Comparison of ENCODE assay signal across 24 mouse cellular contexts in genomic region chr1:20984103-20984502, GRCm38 (mm10). TPM values are rescaled to one million over a fixed set of nuclear protein-coding genes. Genes with fewer than 3 reads are reported as not detected.
DNase-seq lines count a peak whose midpoint lies in the region; ATAC-seq and TF ChIP-seq lines count a peak whose summit lies in the region.
"Had no signal": no experiment of that assay in that cellular context is flagged by ENCODE, and none has a peak within 500 bp of the region (broad histone marks: within the 10 kb centered on the region; RNA-seq: fewer than 3 reads in every experiment).

No protein-coding gene starts in this region.

- TF ChIP-seq CTCF in lung, embryonic 14.5 days (IDR thresholded peaks at IDR 0.05; ENCODE audit: low read depth) = no peak
- TF ChIP-seq CTCF in brain, embryonic 14.5 days (IDR thresholded peaks at IDR 0.05; ENCODE audit: borderline replicate concordance, extremely low read depth, insufficient read depth, insufficient read length) = peak; percentile 22; the same call in 1 of the 2 replicates

- no peak overlapping the region for H3K9ac ChIP-seq in forebrain, embryonic 14.5 days (ENCODE audit: low read length)
- H3K9ac ChIP-seq in forebrain, embryonic 15.5 days (replicated peaks) = no peak overlapping the region
- H3K9ac ChIP-seq in hindbrain, embryonic 14.5 days = no peak overlapping the region
- H3K9ac ChIP-seq in hindbrain, embryonic 16.5 days (ENCODE audit: low read depth, low read length) = no peak overlapping the region
- H3K9ac ChIP-seq in lung, embryonic 14.5 days = no peak overlapping the region
- H3K9ac ChIP-seq: heart, embryonic 15.5 days; hindbrain, embryonic 12.5 days had no signal

- whole genome bisulfite sequencing in forebrain, embryonic 14.5 days = 77% methylated on average over 2 of the region's 2 CpGs
- WGBS in forebrain, embryonic 15.5 days = 75% methylated on average over 2 of the region's 2 CpGs
- WGBS in hindbrain, embryonic 14.5 days = 80% methylated on average over 2 of the region's 2 CpGs
- 77% methylated on average over 2 of the region's 2 CpGs for WGBS in hindbrain, embryonic 16.5 days
- WGBS in lung, embryonic 14.5 days = 70% methylated on average over 2 of the region's 2 CpGs

- no peak overlapping the region for H3K4me3 ChIP-seq in forebrain, embryonic 14.5 days (ENCODE audit: low read depth, low read length)
- no peak overlapping the region for H3K4me3 ChIP-seq in forebrain, embryonic 15.5 days
- H3K4me3 ChIP-seq in hindbrain, embryonic 14.5 days (replicated peaks; ENCODE audit: low read length) = no peak overlapping the region
- no peak overlapping the region for H3K4me3 ChIP-seq in hindbrain, embryonic 16.5 days (ENCODE audit: low read length)
- H3K4me3 ChIP-seq in lung, embryonic 14.5 days (ENCODE audit: low read depth, low read length) = no peak overlapping the region
- H3K4me3 ChIP-seq: embryonic facial prominence, embryonic 10.5 days; heart, embryonic 15.5 days; hindbrain, embryonic 12.5 days; midbrain, embryonic 10.5 days had no signal

- no peak overlapping the region for H3K27ac ChIP-seq in forebrain, embryonic 14.5 days (ENCODE audit: low read depth, low read length)
- no peak overlapping the region for H3K27ac ChIP-seq in forebrain, embryonic 15.5 days (replicated peaks)
- H3K27ac ChIP-seq in hindbrain, embryonic 14.5 days = no peak overlapping the region
- H3K27ac ChIP-seq in hindbrain, embryonic 16.5 days (ENCODE audit: low read depth, low read length) = no peak overlapping the region
- no peak overlapping the region for H3K27ac ChIP-seq in lung, embryonic 14.5 days (ENCODE audit: low read depth)
- H3K27ac ChIP-seq: embryonic facial prominence, embryonic 10.5 days; heart, embryonic 15.5 days; hindbrain, embryonic 12.5 days; macrophage; midbrain, embryonic 10.5 days had no signal

- H3K36me3 ChIP-seq in forebrain, embryonic 14.5 days (ENCODE audit: control insufficient read depth, insufficient read depth, low read length) = no peaks in the 10 kb centered on the region
- no peaks in the 10 kb centered on the region for H3K36me3 ChIP-seq in forebrain, embryonic 15.5 days
- no peaks in the 10 kb centered on the region for H3K36me3 ChIP-seq in hindbrain, embryonic 14.5 days (replicated peaks; ENCODE audit: control insufficient read depth, insufficient read depth)
- H3K36me3 ChIP-seq in hindbrain, embryonic 16.5 days (ENCODE audit: control insufficient read depth, insufficient read depth, low read length) = no peaks in the 10 kb centered on the region
- no peaks in the 10 kb centered on the region for H3K36me3 ChIP-seq in lung, embryonic 14.5 days (ENCODE audit: insufficient read depth)
- H3K36me3 ChIP-seq: embryonic facial prominence, embryonic 10.5 days; G1E; heart, embryonic 15.5 days; hindbrain, embryonic 12.5 days; midbrain, embryonic 10.5 days had no signal

- no peaks in the 10 kb centered on the region for H3K4me1 ChIP-seq in forebrain, embryonic 14.5 days (ENCODE audit: control insufficient read depth, insufficient read depth, low read length)
- H3K4me1 ChIP-seq in forebrain, embryonic 15.5 days = no peaks in the 10 kb centered on the region
- H3K4me1 ChIP-seq in hindbrain, embryonic 14.5 days (replicated peaks; ENCODE audit: control insufficient read depth, insufficient read depth, low read length) = no peaks in the 10 kb centered on the region
- no peaks in the 10 kb centered on the region for H3K4me1 ChIP-seq in hindbrain, embryonic 16.5 days (ENCODE audit: control insufficient read depth, insufficient read depth, low read depth, low read length)
- no peaks in the 10 kb centered on the region for H3K4me1 ChIP-seq in lung, embryonic 14.5 days (ENCODE audit: insufficient read depth)
- H3K4me1 ChIP-seq: embryonic facial prominence, embryonic 10.5 days; heart, embryonic 15.5 days; hindbrain, embryonic 12.5 days had no signal

- DNase-seq in forebrain, embryonic 14.5 days (ENCODE audit: low spot score) = peak; percentile 8
- DNase-seq in hindbrain, embryonic 14.5 days (ENCODE audit: low spot score) = peak; percentile 24
- peak; percentile 28 for DNase-seq in lung, embryonic 14.5 days
- no peak for DNase-seq in lung, postnatal 14 days
- DNase-seq in brain, embryonic 14.5 days (ENCODE audit: low read depth) = peak; percentile 29
- DNase-seq in spleen, adult 12 weeks (ENCODE audit: low spot score) = no peak
- DNase-seq: adrenal gland, postnatal 14 days; cerebellum, adult 11-12 months; cerebellum, postnatal 36 days; gastrocnemius, postnatal 14 days; kidney, adult 18-20 months; kidney, postnatal 14 days; layer of hippocampus, adult 9-11 months; lung, adult 18-20 months; right cerebral cortex, postnatal 14 days had no signal

- TF ChIP-seq POLR2A in brain, embryonic 14.5 days (IDR thresholded peaks at IDR 0.05; ENCODE audit: borderline replicate concordance, extremely low read depth, insufficient read depth, insufficient read length, poor library complexity, severe bottlenecking) = no peak

- no peak for ATAC-seq in forebrain, embryonic 14.5 days
- ATAC-seq in forebrain, embryonic 15.5 days (replicated peaks) = no peak
- 0 out of 2 replicates have a peak, but pooled peaks have one; percentile 31 for ATAC-seq in hindbrain, embryonic 14.5 days (ENCODE audit: low FRiP score)
- no peak for ATAC-seq in hindbrain, embryonic 16.5 days
- no peak for ATAC-seq in lung, embryonic 14.5 days (ENCODE audit: insufficient read depth)

- H3K9me3 ChIP-seq in forebrain, embryonic 14.5 days (replicated peaks; ENCODE audit: control insufficient read depth, low read length) = no peaks in the 10 kb centered on the region
- no peaks in the 10 kb centered on the region for H3K9me3 ChIP-seq in forebrain, embryonic 15.5 days
- H3K9me3 ChIP-seq in hindbrain, embryonic 14.5 days (ENCODE audit: control insufficient read depth, low read length) = no peaks in the 10 kb centered on the region
- H3K9me3 ChIP-seq in hindbrain, embryonic 16.5 days (ENCODE audit: control insufficient read depth, low read length) = no peaks in the 10 kb centered on the region
- no peaks in the 10 kb centered on the region for H3K9me3 ChIP-seq in lung, embryonic 14.5 days (ENCODE audit: low read depth, low read length)
- H3K9me3 ChIP-seq: embryonic facial prominence, embryonic 10.5 days; G1E; heart, embryonic 15.5 days; hindbrain, embryonic 12.5 days; midbrain, embryonic 10.5 days had no signal

- no peaks in the 10 kb centered on the region for H3K27me3 ChIP-seq in forebrain, embryonic 14.5 days (replicated peaks; ENCODE audit: control insufficient read depth, insufficient read depth, low read length)
- H3K27me3 ChIP-seq in forebrain, embryonic 15.5 days = no peaks in the 10 kb centered on the region
- H3K27me3 ChIP-seq in hindbrain, embryonic 14.5 days (ENCODE audit: control insufficient read depth, insufficient read depth, low read length) = no peaks in the 10 kb centered on the region
- no peaks in the 10 kb centered on the region for H3K27me3 ChIP-seq in hindbrain, embryonic 16.5 days (replicated peaks; ENCODE audit: control insufficient read depth, insufficient read depth, low read length)
- H3K27me3 ChIP-seq in lung, embryonic 14.5 days (ENCODE audit: insufficient read depth, low read length) = no peaks in the 10 kb centered on the region
- H3K27me3 ChIP-seq: heart, embryonic 15.5 days; hindbrain, embryonic 12.5 days had no signal

- no peak overlapping the region for H3K4me2 ChIP-seq in forebrain, embryonic 14.5 days (ENCODE audit: low read length)
- H3K4me2 ChIP-seq in forebrain, embryonic 15.5 days (replicated peaks) = no peak overlapping the region
- H3K4me2 ChIP-seq in hindbrain, embryonic 14.5 days (replicated peaks) = no peak overlapping the region
- no peak overlapping the region for H3K4me2 ChIP-seq in hindbrain, embryonic 16.5 days (ENCODE audit: low read length)
- H3K4me2 ChIP-seq in lung, embryonic 14.5 days = no peak overlapping the region
- H3K4me2 ChIP-seq: heart, embryonic 15.5 days; hindbrain, embryonic 12.5 days; liver, embryonic 11.5 days had no signal

RNA-seq across cellular contexts. Expression of gene Efhc1, which starts 32.7 kb away (rescaled TPM):
- polyA plus RNA-seq in forebrain, embryonic 14.5 days (2014; fragmentation: Nextera tagmentation; extraction: Ambion mirVana) = 2.6 and 2.7 TPM in 2 replicates
- polyA plus RNA-seq in forebrain, embryonic 15.5 days (2015; fragmentation: Nextera tagmentation; extraction: Ambion mirVana) = 1.3 and 2.0 TPM in 2 replicates
- polyA plus RNA-seq in hindbrain, embryonic 14.5 days (2014; fragmentation: Nextera tagmentation; extraction: Ambion mirVana) = 3.4 and 3.5 TPM in 2 replicates
- polyA plus RNA-seq in hindbrain, embryonic 16.5 days (2015; fragmentation: Nextera tagmentation; extraction: Ambion mirVana) = 2.6 and 3.8 TPM in 2 replicates
- 2.3 and 3.0 TPM in 2 replicates for polyA plus RNA-seq in lung, embryonic 14.5 days (2014; fragmentation: Nextera tagmentation; extraction: Ambion mirVana)
- polyA plus RNA-seq in brain, embryonic 14.5 days (2012; rRNA removed) = 2.3 and 2.7 TPM in 2 replicates
- polyA plus RNA-seq: G1E had no signal

Comparison
In these comparisons a context has a peak if more than half of its experiments do, and no peak if none do; other contexts are left out.
1. DNase-seq: peak in forebrain, embryonic 14.5 days (single experiment), hindbrain, embryonic 14.5 days (single experiment), lung, embryonic 14.5 days (single experiment) and brain, embryonic 14.5 days (single experiment); none in lung, postnatal 14 days (single experiment) and spleen, adult 12 weeks (single experiment).